Mouse (Mus musculus) liver, embryonic 12.5 days (tissue): Measurements from ENCODE around the gene Map3k15. TPM values are rescaled to one million over a fixed set of nuclear protein-coding genes. Genes with fewer than 3 reads are reported as not detected.

ENCODE experiments used
- polyA plus RNA-seq: library from polyadenylated mRNA; unstranded; fragments of >200 nt; fragmentation: Nextera tagmentation; extraction: Ambion mirVana; gene quantifications from 2 replicates; pipeline ENCODE4 v1.2.1, GENCODE M21; 2016

Map3k15 gene
- polyA plus RNA-seq, 1 experiment from 2014 or later: 0.26 TPM

Other genes with a start within 250 kb of the Map3k15 start
- gene Pdha1, start 150.0 kb downstream of the Map3k15 start, polyA plus RNA-seq: 74.0 and 74.5 TPM in 2 replicates